Mouse (Mus musculus) intestine, embryonic 15.5 days (tissue): ENCODE measurements around the gene Spdye4b. TPM values are rescaled to one million over a fixed set of nuclear protein-coding genes. Genes with fewer than 3 reads are reported as not detected.
"Not testable (repeated sequence)": the region's sequence is repeated elsewhere in the genome, so short reads cannot be mapped to it uniquely, and the experiment has no call there.

Source experiments
- ATAC-seq: fragments of 200-750 bp; cut with Nextera tagmentation; 2 replicates; pipeline ENCODE4 v1.8.0; 2017; ENCODE audit warnings: moderate TSS enrichment, moderate library complexity
- H3K27ac ChIP-seq: fragments of 300-500 bp; sonication (generic); 2 replicates; pipeline ENCODE4 v1.5.1; 2015; ENCODE audit warnings: mild to moderate bottlenecking, inconsistent platforms
- H3K27me3 ChIP-seq: fragments of 300-500 bp; sonication (generic); replicated peaks from 2 replicates; pipeline ENCODE4 v1.6.1; 2015; ENCODE audit warnings: inconsistent platforms
- H3K36me3 ChIP-seq: fragments of 300-500 bp; sonication (generic); 2 replicates; pipeline ENCODE4 v1.6.1; 2015; ENCODE audit warnings: inconsistent platforms
- H3K4me1 ChIP-seq: fragments of 300-500 bp; sonication (generic); replicated peaks from 2 replicates; pipeline ENCODE4 v1.6.1; 2015; ENCODE audit warnings: inconsistent platforms
- H3K4me2 ChIP-seq: fragments of 300-500 bp; sonication (generic); replicated peaks from 2 replicates; pipeline ENCODE4 v1.6.1; 2015; ENCODE audit warnings: mild to moderate bottlenecking, inconsistent platforms
- H3K4me3 ChIP-seq: fragments of 300-500 bp; sonication (generic); replicated peaks from 2 replicates; pipeline ENCODE4 v1.5.1; 2015; ENCODE audit warnings: inconsistent platforms
- H3K9ac ChIP-seq: fragments of 300-500 bp; sonication (generic); 2 replicates; pipeline ENCODE4 v1.6.1; 2015; ENCODE audit warnings: inconsistent platforms
- H3K9me3 ChIP-seq: fragments of 300-500 bp; sonication (generic); 2 replicates; pipeline ENCODE4 v1.6.1; 2016; ENCODE audit warnings: inconsistent platforms
- WGBS: fragments of 180-500 bp; shearing (Covaris S2); methylation state at CpG from one replicate; pipeline ENCODE4 v1.1.7; 2015; 5-methylcytosine and 5-hydroxymethylcytosine counted together
- polyA plus RNA-seq: library from polyadenylated mRNA; unstranded; fragments of >200 nt; fragmentation: Nextera tagmentation; extraction: Ambion mirVana; gene quantifications from 2 replicates; pipeline ENCODE4 v1.2.1, GENCODE M21; 2015

The Spdye4b gene
- polyA plus RNA-seq, 1 experiment from 2014 or later = not detected

- Histone ChIP-seq H3K4me2 (no peak overlapping the region), H3K27me3 (no peaks in the 10 kb centered on the region), H3K27ac (no peak overlapping the region), H3K4me3 (no peak overlapping the region), H3K36me3 (peaks cover 52% of the 10 kb centered on the region), H3K9me3 (no peaks in the 10 kb centered on the region), H3K4me1 (0 out of 2 replicates have a peak, but pooled peaks cover 7% of the 10 kb centered on the region), H3K9ac (no peak overlapping the region)
- 93% methylated on average over 4 of the region's 4 CpGs for WGBS
- ATAC-seq = no peak
Observed at GRCm38 (mm10) chr5:143175970-143176369, 4.8 kb upstream of the Spdye4b start.

GRCm38 (mm10) chr5:143177541-143178200 is 3.1 kb upstream of the Spdye4b start:
- Histone ChIP-seq H3K9me3 (no peaks in the 10 kb centered on the region), H3K9ac (no peak overlapping the region), H3K4me3 (no peak overlapping the region), H3K4me2 (no peak overlapping the region), H3K27me3 (no peaks in the 10 kb centered on the region), H3K4me1 (0 out of 2 replicates have a peak, but pooled peaks cover 7% of the 10 kb centered on the region), H3K27ac (no peak overlapping the region), H3K36me3 (peaks cover 40% of the 10 kb centered on the region)
- ATAC-seq = no peak
- 80% methylated on average over 3 of the region's 3 CpGs for WGBS

DNA sequence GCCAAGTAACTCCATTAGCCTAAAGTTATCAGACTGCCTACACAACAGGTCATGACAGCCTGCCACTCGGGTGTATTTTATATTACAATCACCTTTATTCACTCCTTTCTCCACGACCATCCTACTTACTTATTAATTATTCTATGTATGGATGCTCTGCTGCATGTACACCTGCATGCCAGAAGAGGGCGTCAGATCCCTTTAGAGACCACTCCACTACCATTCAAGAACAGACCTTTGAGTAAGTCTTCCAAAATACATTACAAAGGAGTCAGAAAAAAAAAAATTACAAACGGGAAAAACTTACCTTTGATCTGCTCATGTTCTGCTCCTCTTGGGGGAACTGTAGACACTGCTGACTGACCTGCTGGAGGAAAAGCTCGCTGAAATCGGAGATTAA is 1.6 kb upstream of the Spdye4b start:
- WGBS = 35% methylated on average over 6 of the region's 6 CpGs
- no peaks in the 10 kb centered on the region for H3K9me3 ChIP-seq
- H3K36me3 ChIP-seq = peaks cover 26% of the 10 kb centered on the region
- 0 out of 2 replicates have a peak overlapping the region, but pooled peaks have one; percentile 95 for H3K9ac ChIP-seq
- H3K27me3 ChIP-seq = no peaks in the 10 kb centered on the region
- no peak overlapping the region for H3K27ac ChIP-seq
- peak overlapping the region; percentile 77; the same call in 1 of the 2 replicates for H3K4me3 ChIP-seq
- 0 out of 2 replicates have a peak, but pooled peaks cover 7% of the 10 kb centered on the region for H3K4me1 ChIP-seq
- peak overlapping the region; percentile 80 for H3K4me2 ChIP-seq
- ATAC-seq = no peak

DNA sequence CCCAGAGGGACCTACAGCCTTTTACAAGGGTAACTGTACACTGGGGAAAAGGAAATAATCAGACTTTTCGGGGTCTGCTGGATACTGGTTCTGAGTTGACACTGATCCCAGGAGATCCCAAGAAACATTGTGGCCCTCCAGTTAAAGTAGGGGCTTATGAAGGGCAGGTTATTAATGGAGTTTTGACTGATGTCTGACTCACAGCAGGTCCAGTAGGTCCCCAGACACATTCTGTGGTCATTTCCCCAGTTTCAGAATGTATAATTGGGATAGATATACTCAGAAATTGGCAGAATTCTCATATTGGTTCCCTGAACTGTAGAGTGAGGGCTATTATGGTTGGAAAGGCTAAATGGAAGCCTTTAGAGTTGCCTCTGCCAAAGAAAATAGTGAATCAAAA is 7.2 kb downstream of the Spdye4b start:
- not testable (repeated sequence) for H3K9me3 ChIP-seq, H3K4me2 ChIP-seq, H3K4me1 ChIP-seq, H3K36me3 ChIP-seq, H3K4me3 ChIP-seq, H3K27me3 ChIP-seq, ATAC-seq, H3K9ac ChIP-seq, H3K27ac ChIP-seq
- 92% methylated on average over 1 of the region's 1 CpGs for WGBS

- H3K27me3 ChIP-seq = no peaks in the 10 kb centered on the region
- no peaks in the 10 kb centered on the region for H3K9me3 ChIP-seq
- no peak overlapping the region for H3K4me2 ChIP-seq
- no peaks in the 10 kb centered on the region for H3K36me3 ChIP-seq
- no peak overlapping the region for H3K27ac ChIP-seq
- H3K9ac ChIP-seq = no peak overlapping the region
- 84% methylated on average over 8 of the region's 8 CpGs for WGBS
- H3K4me3 ChIP-seq = no peak overlapping the region
- no peaks in the 10 kb centered on the region for H3K4me1 ChIP-seq
- ATAC-seq = no peak
Observed at GRCm38 (mm10) chr5:143192806-143193205, 12.0 kb downstream of the Spdye4b start.

DNA sequence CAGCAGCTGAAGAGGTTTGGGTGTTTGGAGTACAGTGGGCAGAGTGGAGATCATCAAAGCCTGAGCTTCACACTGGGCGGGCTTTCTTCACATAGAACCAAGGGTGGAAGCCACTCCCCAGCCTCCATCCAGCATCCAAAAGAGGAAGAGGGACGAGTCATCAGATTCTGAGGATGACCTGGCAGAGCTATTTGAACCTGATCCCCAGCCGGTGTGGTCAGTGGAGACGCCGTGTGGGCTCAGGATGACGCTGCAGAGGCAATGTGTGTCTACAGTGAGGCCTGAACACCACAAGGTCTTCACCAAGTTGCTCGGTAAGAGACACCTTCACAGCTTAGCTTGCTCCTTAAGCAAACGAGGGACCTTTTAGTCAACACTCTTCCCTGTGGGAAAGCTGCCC is 13.9 kb downstream of the Spdye4b start:
- H3K9ac ChIP-seq, H3K4me2 ChIP-seq, ATAC-seq, H3K4me3 ChIP-seq, H3K9me3 ChIP-seq, H3K27me3 ChIP-seq, H3K4me1 ChIP-seq, H3K36me3 ChIP-seq, H3K27ac ChIP-seq: not testable (repeated sequence)
- WGBS = 60% methylated on average over 8 of the region's 8 CpGs

DNA sequence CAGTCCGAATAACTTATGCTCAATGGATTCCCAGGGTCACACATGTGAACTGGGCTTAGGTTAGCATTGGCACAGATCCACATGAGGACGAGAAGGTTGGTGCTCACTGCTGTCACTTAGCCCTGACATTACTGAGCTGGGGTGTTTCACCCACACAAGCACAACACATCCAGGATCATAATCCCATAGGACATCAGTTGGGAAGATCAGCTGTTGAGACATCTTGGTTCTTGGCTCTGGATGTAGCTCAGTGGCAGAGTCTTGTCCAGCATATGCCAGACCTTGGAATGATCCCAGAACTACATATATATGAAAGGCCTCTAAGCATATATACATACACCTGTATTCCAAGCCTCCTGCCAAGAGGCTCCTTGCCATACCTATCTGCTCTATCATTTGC is 14.3 kb downstream of the Spdye4b start:
- H3K27ac ChIP-seq = no peak overlapping the region
- no peaks in the 10 kb centered on the region for H3K27me3 ChIP-seq
- no peak overlapping the region for H3K9ac ChIP-seq
- no peak overlapping the region for H3K4me3 ChIP-seq
- no peaks in the 10 kb centered on the region for H3K9me3 ChIP-seq
- 86% methylated on average over 2 of the region's 2 CpGs for WGBS
- no peaks in the 10 kb centered on the region for H3K36me3 ChIP-seq
- H3K4me2 ChIP-seq = no peak overlapping the region
- ATAC-seq = no peak
- H3K4me1 ChIP-seq = no peaks in the 10 kb centered on the region

GRCm38 (mm10) chr5:143196506-143196905 is 15.7 kb downstream of the Spdye4b start:
- no peak for ATAC-seq
- WGBS = 80% methylated on average over 4 of the region's 4 CpGs
- H3K9me3 ChIP-seq = no peaks in the 10 kb centered on the region

DNA sequence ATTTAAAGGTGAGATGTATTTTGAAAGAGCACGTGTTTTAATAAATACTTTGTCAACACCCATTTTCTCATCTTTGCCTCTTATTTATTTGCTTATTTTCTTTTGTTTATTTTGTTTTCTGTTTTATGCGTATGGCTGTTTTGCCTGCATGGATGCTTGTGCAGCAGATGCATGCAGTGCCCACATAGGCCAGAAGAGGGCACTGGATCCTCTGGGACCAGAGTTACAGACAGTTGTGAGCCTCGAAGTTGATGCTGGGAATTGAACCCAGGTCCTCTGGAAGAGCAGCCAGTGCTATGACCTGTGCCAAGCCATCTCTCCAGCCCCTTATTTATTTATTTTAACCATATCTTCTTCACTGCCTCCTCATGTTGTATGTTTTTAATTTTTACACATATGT is 24.2 kb downstream of the Spdye4b start:
- H3K27me3 ChIP-seq = no peaks in the 10 kb centered on the region
- no peaks in the 10 kb centered on the region for H3K36me3 ChIP-seq
- 82% methylated on average over 3 of the region's 3 CpGs for WGBS
- peaks cover 3% of the 10 kb centered on the region; the same call in 1 of the 2 replicates for H3K9me3 ChIP-seq
- no peak overlapping the region for H3K4me2 ChIP-seq
- H3K27ac ChIP-seq = no peak overlapping the region
- no peak overlapping the region for H3K4me3 ChIP-seq
- no peak overlapping the region for H3K9ac ChIP-seq
- H3K4me1 ChIP-seq = no peaks in the 10 kb centered on the region
- no peak for ATAC-seq

More at GRCm38 (mm10) chr5:143196506-143196905, 15.7 kb downstream of the Spdye4b start:
- Histone ChIP-seq H3K9ac (no peak overlapping the region), H3K36me3 (no peaks in the 10 kb centered on the region), H3K4me3 (no peak overlapping the region), H3K27ac (no peak overlapping the region), H3K4me2 (no peak overlapping the region), H3K4me1 (no peaks in the 10 kb centered on the region), H3K27me3 (no peaks in the 10 kb centered on the region)

DNA sequence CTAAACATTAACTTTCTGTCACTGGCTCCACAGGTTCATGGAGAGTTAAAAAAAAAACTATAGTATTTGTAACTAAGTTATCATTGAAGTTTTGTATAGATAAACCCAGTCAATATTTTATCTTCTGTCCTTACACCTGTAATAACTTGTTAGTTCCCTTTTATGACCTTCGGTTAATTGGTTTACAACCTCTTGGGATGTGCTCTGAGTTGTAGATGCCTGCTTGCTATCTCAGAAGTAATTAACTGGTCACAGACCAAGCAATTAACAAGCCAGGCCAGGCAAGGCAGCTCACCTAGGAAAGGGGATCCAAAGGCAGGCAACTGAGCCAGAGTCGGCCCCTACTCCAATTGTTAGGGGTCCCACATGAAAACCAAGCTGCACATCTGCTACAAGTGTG is 33.0 kb downstream of the Spdye4b start:
- Histone ChIP-seq H3K27ac (no peak overlapping the region), H3K27me3 (no peaks in the 10 kb centered on the region), H3K36me3 (no peaks in the 10 kb centered on the region), H3K9ac (no peak overlapping the region), H3K4me3 (no peak overlapping the region), H3K9me3 (no peaks in the 10 kb centered on the region), H3K4me1 (no peaks in the 10 kb centered on the region), H3K4me2 (no peak overlapping the region)
- peak; percentile 92 for ATAC-seq
- 49% methylated on average over 2 of the region's 2 CpGs for WGBS

DNA sequence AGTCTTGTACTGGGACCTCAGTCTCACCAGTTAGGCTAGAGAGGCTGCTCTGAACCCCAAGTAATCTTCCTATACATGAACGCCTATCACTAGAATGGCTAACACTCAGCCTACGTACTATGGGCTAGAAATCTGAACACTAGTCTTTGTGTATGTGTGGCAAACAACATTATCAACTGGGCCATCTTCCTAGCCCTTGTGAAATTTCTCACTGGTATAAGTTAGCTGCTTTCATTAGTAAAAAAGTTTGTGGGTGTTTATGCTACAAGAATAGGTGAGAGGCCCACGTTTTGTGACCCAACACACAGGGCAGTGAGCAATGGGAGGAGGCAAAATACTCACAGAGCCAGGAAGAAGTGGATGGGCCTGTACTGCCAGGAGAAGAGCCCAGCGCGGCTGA is 40.2 kb downstream of the Spdye4b start:
- Histone ChIP-seq H3K4me3 (no peak overlapping the region), H3K27me3 (no peaks in the 10 kb centered on the region), H3K9me3 (no peaks in the 10 kb centered on the region), H3K9ac (no peak overlapping the region), H3K36me3 (no peaks in the 10 kb centered on the region), H3K4me2 (no peak overlapping the region), H3K4me1 (no peaks in the 10 kb centered on the region), H3K27ac (no peak overlapping the region)
- ATAC-seq = no peak
- 77% methylated on average over 5 of the region's 5 CpGs for WGBS

DNA sequence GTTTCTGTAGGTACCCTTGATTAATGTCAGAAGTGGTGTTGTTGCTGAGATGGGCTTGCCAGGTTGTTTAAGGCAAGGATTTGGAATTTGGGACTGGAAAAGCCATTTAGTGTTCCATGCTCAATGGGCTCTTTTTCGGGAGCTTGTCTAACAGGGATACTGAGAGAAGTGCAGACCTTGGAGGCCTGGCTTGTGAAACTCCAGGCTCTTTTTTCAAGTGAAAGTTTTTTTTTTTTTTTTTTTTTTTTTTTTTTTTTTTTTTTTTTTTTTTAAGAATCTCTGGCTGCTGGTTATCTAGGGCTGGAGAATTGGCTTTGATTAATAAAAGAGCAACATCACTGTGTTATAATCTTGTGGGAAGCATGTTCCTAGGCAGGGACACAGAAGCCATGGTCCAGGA is 41.5 kb downstream of the Spdye4b start:
- H3K4me3 ChIP-seq = no peak overlapping the region
- no peak for ATAC-seq
- H3K27me3 ChIP-seq = no peaks in the 10 kb centered on the region
- no peaks in the 10 kb centered on the region for H3K4me1 ChIP-seq
- H3K9me3 ChIP-seq = no peaks in the 10 kb centered on the region
- 72% methylated on average over 1 of the region's 1 CpGs for WGBS
- H3K27ac ChIP-seq = no peak overlapping the region
- no peak overlapping the region for H3K9ac ChIP-seq
- no peak overlapping the region for H3K4me2 ChIP-seq
- no peaks in the 10 kb centered on the region for H3K36me3 ChIP-seq

DNA sequence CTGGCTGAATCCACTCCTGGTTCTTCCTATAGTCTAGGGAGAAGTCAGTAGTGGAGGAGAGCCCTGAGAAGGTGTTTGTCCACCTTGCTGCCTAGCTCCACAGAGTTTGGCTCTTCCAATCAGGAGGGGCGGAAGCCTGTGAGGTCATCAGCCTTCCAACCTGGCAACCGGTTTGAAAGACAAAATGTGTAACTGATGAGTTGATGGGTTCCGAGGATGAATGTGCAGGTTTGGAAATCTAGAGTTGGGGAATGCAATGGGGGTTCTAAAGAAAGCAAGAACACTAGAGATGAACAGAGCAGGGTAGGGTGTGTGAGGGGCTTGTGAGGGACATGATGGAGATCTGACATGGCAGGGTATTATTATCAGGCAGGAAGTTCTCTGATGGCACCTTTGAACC is 46.0 kb downstream of the Spdye4b start, which contains the start of gene Spdye4a:
Gene Spdye4a (minus strand): TSS at position 101 of the 400 bp plus-strand sequence.
- Histone ChIP-seq H3K4me3 (no peak within 1 kb of the TSS), H3K27ac (no peak within 1 kb of the TSS), H3K4me2 (no peak within 1 kb of the TSS), H3K36me3 (no peaks in the 10 kb centered on the region), H3K9ac (no peak within 1 kb of the TSS), H3K9me3 (no peaks in the 10 kb centered on the region; the same call in 1 of the 2 replicates), H3K4me1 (no peaks in the 10 kb centered on the region), H3K27me3 (no peaks in the 10 kb centered on the region)
- WGBS = 79% methylated on average over 3 of the region's 3 CpGs
- ATAC-seq = no peak
